Mouse (Mus musculus) E14TG2a.4 (cell line): ENCODE results near the gene Ttc7b.
A peak's percentile ranks its signal among the peaks of the same experiment; 100 is the strongest.

Experiments
- H3K27me3 ChIP-seq: 2 replicates; pipeline ENCODE4 v1.6.1; 2014; ENCODE audit warnings: low read length, control low read depth; ENCODE audit not compliant: insufficient read depth
- H3K36me3 ChIP-seq: 2 replicates; pipeline ENCODE4 v1.6.1; 2014; ENCODE audit warnings: low read length, control low read depth; ENCODE audit not compliant: insufficient read depth
- H3K4me1 ChIP-seq: replicated peaks from 2 replicates; pipeline ENCODE4 v1.6.1; 2014; ENCODE audit warnings: low read depth, low read length, control low read depth
- H3K4me3 ChIP-seq: replicated peaks from 2 replicates; pipeline ENCODE4 v1.5.1; 2014; ENCODE audit warnings: mild to moderate bottlenecking, low read length
- H3K9me3 ChIP-seq: 2 replicates; pipeline ENCODE4 v1.6.1; 2014; ENCODE audit warnings: low read length, control low read depth
- CTCF ChIP-seq: conservative IDR thresholded peaks from 2 replicates; pipeline ENCODE4 v1.5.1; 2014; ENCODE audit warnings: low read length
- NANOG ChIP-seq: IDR thresholded peaks from 2 replicates; pipeline ENCODE4 v1.6.1; 2014; ENCODE audit warnings: borderline replicate concordance, low read length, mixed read lengths
- POU5F1 ChIP-seq: IDR thresholded peaks from 2 replicates; pipeline ENCODE4 v1.6.1; 2014; ENCODE audit warnings: low read length, borderline replicate concordance

The Ttc7b gene

DNA sequence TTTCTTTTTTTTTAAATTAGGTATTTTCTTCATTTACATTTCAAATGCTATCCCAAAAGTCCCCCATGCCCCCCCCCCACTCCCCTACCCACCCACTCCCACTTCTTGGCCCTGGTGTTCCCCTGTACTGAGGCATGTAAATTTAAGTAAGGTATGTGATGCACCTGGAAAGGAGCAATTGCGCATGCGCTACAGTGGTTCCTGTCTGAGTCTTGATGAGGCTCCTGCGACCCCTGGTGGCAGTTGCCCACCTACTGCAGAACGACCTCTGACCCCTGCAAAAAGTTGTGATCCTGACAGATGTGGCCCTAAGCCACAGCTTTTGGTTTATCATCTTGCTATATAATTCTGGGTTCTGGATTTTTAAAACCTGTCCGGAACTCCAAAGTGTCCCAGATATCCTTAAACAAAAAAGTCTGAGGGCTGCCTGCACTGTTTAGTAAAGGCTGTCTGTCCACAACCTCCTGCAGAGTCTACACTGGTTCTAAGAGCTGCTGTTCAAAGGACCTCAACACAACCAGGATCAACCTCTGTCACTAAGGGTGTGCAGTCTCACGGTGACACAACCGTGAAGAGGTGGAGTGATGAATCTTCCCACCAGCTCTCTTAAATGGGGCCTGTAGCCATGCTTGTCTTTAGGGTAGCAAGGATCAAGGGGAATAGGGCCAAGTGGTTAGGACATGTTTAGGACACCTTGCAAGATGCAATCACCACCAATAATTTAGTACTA lies 40.6 kb downstream of the Ttc7b start:
- H3K4me1 ChIP-seq = peaks cover 30% of the 10 kb centered on the region
- peaks cover 34% of the 10 kb centered on the region for H3K36me3 ChIP-seq
- no peak for TF ChIP-seq POU5F1
- no peak for TF ChIP-seq NANOG
- peak; percentile 70 for TF ChIP-seq CTCF
- H3K9me3 ChIP-seq = no peaks in the 10 kb centered on the region
- H3K27me3 ChIP-seq = no peaks in the 10 kb centered on the region
- 0 out of 2 replicates have a peak overlapping the region, but pooled peaks have one; percentile 2 for H3K4me3 ChIP-seq

DNA sequence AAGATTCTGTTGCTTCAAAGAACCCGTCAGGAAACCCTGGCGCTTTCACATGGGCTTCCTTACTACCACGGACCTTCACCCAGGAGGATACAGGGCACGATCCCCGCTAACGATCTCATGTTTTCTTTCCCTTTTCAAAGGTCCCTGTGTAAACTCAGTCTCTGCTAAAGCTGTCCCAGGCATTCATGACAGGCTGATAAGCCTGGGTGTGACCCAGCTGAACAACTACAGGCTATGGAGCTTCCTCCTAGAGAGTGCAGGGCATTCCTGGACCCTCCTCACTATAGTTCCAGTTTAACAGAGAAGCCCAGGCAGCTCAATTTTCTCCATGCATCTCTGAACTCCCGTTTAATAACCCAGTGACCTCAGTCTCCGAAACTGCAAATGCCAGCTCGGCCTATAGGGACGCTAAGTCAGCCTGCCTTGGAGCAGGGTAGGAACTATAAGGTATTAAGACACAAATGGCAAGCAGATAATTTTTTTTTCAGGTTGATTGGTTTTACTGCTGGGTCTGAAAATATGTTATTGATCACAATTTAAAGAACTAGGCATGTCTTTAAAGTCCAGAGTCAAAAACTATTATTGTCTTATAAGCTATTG lies 41.3 kb downstream of the Ttc7b start:
- Histone ChIP-seq H3K27me3 (no peaks in the 10 kb centered on the region), H3K4me3 (no peak overlapping the region), H3K4me1 (peaks cover 30% of the 10 kb centered on the region), H3K9me3 (no peaks in the 10 kb centered on the region), H3K36me3 (peaks cover 34% of the 10 kb centered on the region)
- no peak for TF ChIP-seq CTCF
- no peak for TF ChIP-seq POU5F1
- TF ChIP-seq NANOG = no peak

DNA sequence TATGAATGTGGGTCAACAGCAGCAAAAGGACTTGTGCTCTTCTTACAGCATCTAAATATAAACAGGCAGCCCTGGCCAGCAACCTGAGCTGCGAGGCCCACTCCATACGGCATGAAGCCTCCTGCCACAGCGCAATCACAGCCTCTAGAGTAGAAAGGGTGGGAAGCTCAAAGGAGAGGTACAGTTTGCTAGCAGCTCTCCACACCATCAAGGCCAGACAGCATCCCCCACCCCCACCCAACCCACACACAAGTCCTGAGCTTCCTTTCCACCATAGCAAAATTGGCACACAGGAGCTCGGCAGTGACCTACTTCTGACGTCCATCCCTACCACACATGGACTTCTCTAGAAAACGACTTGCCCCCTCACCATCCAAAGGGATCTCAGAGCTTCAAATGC lies 42.0 kb downstream of the Ttc7b start:
- H3K9me3 ChIP-seq = no peaks in the 10 kb centered on the region
- no peak for TF ChIP-seq NANOG
- TF ChIP-seq CTCF = no peak
- no peak for TF ChIP-seq POU5F1
- H3K4me1 ChIP-seq = peaks cover 30% of the 10 kb centered on the region
- no peaks in the 10 kb centered on the region for H3K27me3 ChIP-seq
- no peak overlapping the region for H3K4me3 ChIP-seq
- H3K36me3 ChIP-seq = peaks cover 33% of the 10 kb centered on the region

DNA sequence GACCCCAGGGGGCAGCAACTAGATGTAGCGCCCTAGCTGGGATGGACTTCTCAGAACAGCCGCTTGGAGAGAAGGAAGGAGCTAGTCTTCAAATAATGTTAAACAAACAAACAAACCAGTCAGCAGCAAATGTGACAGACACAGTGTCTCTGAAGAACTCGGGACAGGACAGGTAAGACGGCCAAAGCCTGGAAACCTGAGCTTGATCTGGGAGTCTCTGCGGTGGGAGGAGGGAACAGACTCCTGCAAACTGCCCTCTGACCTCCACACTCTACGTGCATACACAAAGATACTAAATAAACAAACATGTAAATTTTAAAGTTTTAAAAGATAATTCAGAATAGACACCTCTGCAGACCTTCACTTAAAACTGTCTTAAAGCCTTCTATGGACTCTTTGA lies 42.5 kb downstream of the Ttc7b start:
- no peak overlapping the region for H3K4me3 ChIP-seq
- H3K27me3 ChIP-seq = no peaks in the 10 kb centered on the region
- no peaks in the 10 kb centered on the region for H3K9me3 ChIP-seq
- TF ChIP-seq NANOG (no peak), POU5F1 (no peak), CTCF (no peak)
- H3K36me3 ChIP-seq = peaks cover 29% of the 10 kb centered on the region
- H3K4me1 ChIP-seq = peaks cover 30% of the 10 kb centered on the region

DNA sequence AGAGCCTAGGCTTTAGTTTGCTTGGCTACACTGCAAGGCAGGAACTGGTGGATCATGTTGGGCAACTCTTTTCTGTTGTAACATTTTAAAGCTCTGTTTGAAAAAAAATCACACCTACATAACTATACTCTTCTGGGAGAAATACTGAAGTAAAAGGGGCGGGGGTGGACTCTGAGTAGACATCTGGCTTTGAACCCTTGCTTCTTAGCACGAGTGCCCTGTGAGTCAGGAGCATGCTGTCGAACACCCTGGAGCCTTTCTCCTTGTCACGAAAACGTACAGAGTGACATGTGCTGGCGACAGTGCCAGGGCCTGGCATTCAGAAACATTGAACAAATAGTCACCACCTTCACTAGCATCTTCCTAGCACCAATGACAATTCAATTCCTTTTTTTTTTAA lies 43.2 kb downstream of the Ttc7b start:
- H3K4me1 ChIP-seq = peaks cover 30% of the 10 kb centered on the region
- H3K36me3 ChIP-seq = peaks cover 23% of the 10 kb centered on the region
- H3K4me3 ChIP-seq = no peak overlapping the region
- no peak for TF ChIP-seq POU5F1
- no peak for TF ChIP-seq CTCF
- TF ChIP-seq NANOG = no peak
- H3K9me3 ChIP-seq = no peaks in the 10 kb centered on the region
- no peaks in the 10 kb centered on the region for H3K27me3 ChIP-seq

DNA sequence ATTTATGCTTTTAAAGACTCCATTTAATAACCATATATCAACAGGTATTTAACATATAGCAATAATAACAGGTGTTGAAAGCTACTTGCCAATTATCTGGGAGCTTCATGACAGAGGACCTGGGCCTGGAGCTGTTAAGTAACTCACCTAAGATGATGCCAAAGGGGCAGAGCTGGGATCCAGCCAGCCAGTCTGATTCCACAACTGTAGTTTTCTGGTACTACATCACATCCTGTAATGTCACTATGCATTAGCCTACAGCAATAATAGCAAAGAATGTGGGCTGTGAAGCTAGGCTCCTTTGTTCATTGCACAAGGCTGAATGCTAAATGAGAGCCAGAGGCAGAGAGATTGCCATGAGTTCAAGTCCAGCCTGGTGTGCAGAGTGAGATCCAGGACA lies 44.3 kb downstream of the Ttc7b start:
- TF ChIP-seq POU5F1 (no peak), CTCF (no peak), NANOG (no peak)
- no peak overlapping the region for H3K4me3 ChIP-seq
- H3K9me3 ChIP-seq = no peaks in the 10 kb centered on the region
- H3K4me1 ChIP-seq = peaks cover 20% of the 10 kb centered on the region
- no peaks in the 10 kb centered on the region for H3K27me3 ChIP-seq
- H3K36me3 ChIP-seq = peaks cover 15% of the 10 kb centered on the region

DNA sequence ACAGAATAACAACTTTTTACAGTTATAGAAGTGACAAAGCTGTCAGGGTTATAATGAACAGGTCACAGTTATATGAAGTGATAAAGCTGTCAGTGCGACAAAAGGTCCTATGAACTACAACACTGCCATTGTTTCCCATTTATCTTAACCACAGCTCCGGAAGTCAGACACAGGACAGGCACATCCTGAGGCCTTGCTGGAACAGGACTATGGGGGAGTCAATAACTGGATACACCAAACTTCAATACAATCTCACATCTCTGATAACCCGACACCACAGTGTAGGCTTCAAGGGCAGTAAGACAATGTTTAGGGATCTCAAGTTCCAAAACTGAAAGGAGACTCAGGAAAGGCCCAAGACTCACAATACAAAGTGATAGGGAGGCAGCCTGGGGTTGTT lies 45.1 kb downstream of the Ttc7b start:
- H3K9me3 ChIP-seq = no peaks in the 10 kb centered on the region
- H3K4me1 ChIP-seq = peaks cover 11% of the 10 kb centered on the region
- peaks cover 15% of the 10 kb centered on the region for H3K36me3 ChIP-seq

DNA sequence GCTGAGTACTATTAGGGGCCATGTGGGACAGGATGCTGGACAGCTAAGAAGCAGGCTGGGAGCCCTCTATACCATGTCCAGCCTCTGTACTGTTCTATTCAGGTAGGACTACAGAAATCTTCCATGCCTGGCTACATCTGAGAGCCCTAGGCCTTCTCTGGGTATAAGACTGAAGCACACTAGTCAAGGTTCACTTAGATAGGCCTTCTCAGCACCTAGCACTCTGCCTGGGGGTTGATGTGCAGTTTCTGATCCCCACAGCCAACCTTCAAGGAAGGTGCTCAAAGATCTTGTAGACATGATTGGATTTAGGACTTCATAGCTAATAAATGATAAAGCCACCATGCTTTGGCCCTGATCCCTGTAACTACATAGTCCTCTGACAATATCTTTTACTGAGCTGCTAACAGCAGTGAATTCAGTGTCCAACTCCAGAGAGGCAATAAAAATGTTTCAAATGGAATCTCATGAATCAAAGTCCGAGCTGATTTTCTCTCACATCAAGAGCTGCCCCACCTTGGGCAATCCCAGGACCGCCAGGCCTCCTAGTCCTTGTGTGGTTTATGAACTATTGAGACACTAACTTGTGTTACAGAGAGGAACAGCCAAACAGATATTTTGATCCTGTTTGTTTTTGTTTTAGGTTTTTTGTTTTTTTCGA lies 45.8 kb downstream of the Ttc7b start:
- Histone ChIP-seq H3K36me3 (peaks cover 22% of the 10 kb centered on the region), H3K9me3 (no peaks in the 10 kb centered on the region), H3K4me3 (no peak overlapping the region), H3K27me3 (no peaks in the 10 kb centered on the region), H3K4me1 (0 out of 2 replicates have a peak, but pooled peaks cover 6% of the 10 kb centered on the region)
- no peak for TF ChIP-seq POU5F1
- TF ChIP-seq NANOG = no peak
- no peak for TF ChIP-seq CTCF

More for the DNA sequence above, 45.1 kb downstream of the Ttc7b start:
- H3K4me3 ChIP-seq = no peak overlapping the region
- TF ChIP-seq NANOG (no peak), POU5F1 (no peak), CTCF (no peak)
- H3K27me3 ChIP-seq = no peaks in the 10 kb centered on the region
